Mouse (Mus musculus): ENCODE data around the gene Sox13. TPM values are rescaled to one million over a fixed set of nuclear protein-coding genes. Genes with fewer than 3 reads are reported as not detected.

Gene Sox13
- polyA plus RNA-seq, 1 experiment from 2014 or later: 12.3 TPM

- no peaks in the 10 kb centered on the region for H3K36me3 ChIP-seq (ENCODE audit: control insufficient read depth, insufficient read depth, low read length)
- ATAC-seq (replicated peaks; ENCODE audit: low FRiP score) (no peak), DNase-seq (ENCODE audit: low spot score) (no peak)
- H3K9ac ChIP-seq (ENCODE audit: low read length): no peak overlapping the region
- no peaks in the 10 kb centered on the region for H3K27me3 ChIP-seq (ENCODE audit: control insufficient read depth, insufficient read depth, low read length)
- no peak overlapping the region for H3K4me3 ChIP-seq (ENCODE audit: low read depth, low read length)
- H3K4me1 ChIP-seq (replicated peaks; ENCODE audit: control insufficient read depth, insufficient read depth, low read length): peaks cover 23% of the 10 kb centered on the region
- no peak overlapping the region for H3K27ac ChIP-seq (ENCODE audit: low read depth, low read length)
- no peaks in the 10 kb centered on the region for H3K9me3 ChIP-seq (ENCODE audit: control insufficient read depth, low read length)
- 68% methylated on average over 6 of the region's 6 CpGs for WGBS
- H3K4me2 ChIP-seq (ENCODE audit: low read depth, low read length, severe bottlenecking): no peak overlapping the region
These were observed 8.7 kb downstream of the Sox13 start for GRCm38 (mm10) chr1:133415505-133415904.

- ATAC-seq (replicated peaks; ENCODE audit: low FRiP score) (no peak), DNase-seq (ENCODE audit: low spot score) (no peak)
- H3K4me2 ChIP-seq (ENCODE audit: low read depth, low read length, severe bottlenecking): no peak overlapping the region
- no peaks in the 10 kb centered on the region for H3K27me3 ChIP-seq (ENCODE audit: control insufficient read depth, insufficient read depth, low read length)
- no peaks in the 10 kb centered on the region for H3K9me3 ChIP-seq (ENCODE audit: control insufficient read depth, low read length)
- H3K36me3 ChIP-seq (ENCODE audit: control insufficient read depth, insufficient read depth, low read length): no peaks in the 10 kb centered on the region
- H3K4me1 ChIP-seq (replicated peaks; ENCODE audit: control insufficient read depth, insufficient read depth, low read length): peaks cover 24% of the 10 kb centered on the region
- no peak overlapping the region for H3K4me3 ChIP-seq (ENCODE audit: low read depth, low read length)
- H3K9ac ChIP-seq (ENCODE audit: low read length): no peak overlapping the region
- H3K27ac ChIP-seq (ENCODE audit: low read depth, low read length): no peak overlapping the region
- WGBS: 62% methylated on average over 7 of the region's 7 CpGs
These were observed 9.1 kb downstream of the Sox13 start for GRCm38 (mm10) chr1:133415086-133415485.

- peaks cover 19% of the 10 kb centered on the region for H3K4me1 ChIP-seq (replicated peaks; ENCODE audit: control insufficient read depth, insufficient read depth, low read length)
- H3K9me3 ChIP-seq (ENCODE audit: control insufficient read depth, low read length): no peaks in the 10 kb centered on the region
- H3K9ac ChIP-seq (ENCODE audit: low read length): no peak overlapping the region
- no peak overlapping the region for H3K4me3 ChIP-seq (ENCODE audit: low read depth, low read length)
- 88% methylated on average over 9 of the region's 9 CpGs for whole genome bisulfite sequencing
- ATAC-seq (replicated peaks; ENCODE audit: low FRiP score): no peak
- no peak overlapping the region for H3K4me2 ChIP-seq (ENCODE audit: low read depth, low read length, severe bottlenecking)
- DNase-seq (ENCODE audit: low spot score): no peak
- H3K27ac ChIP-seq (ENCODE audit: low read depth, low read length): no peak overlapping the region
- no peaks in the 10 kb centered on the region for H3K36me3 ChIP-seq (ENCODE audit: control insufficient read depth, insufficient read depth, low read length)
- H3K27me3 ChIP-seq (ENCODE audit: control insufficient read depth, insufficient read depth, low read length): no peaks in the 10 kb centered on the region
These were observed 11.2 kb downstream of the Sox13 start for GRCm38 (mm10) chr1:133412941-133413340.

GRCm38 (mm10) chr1:133411506-133412147 is 12.6 kb downstream of the Sox13 start:
- no peaks in the 10 kb centered on the region for H3K9me3 ChIP-seq (ENCODE audit: control insufficient read depth, low read length)
- H3K4me3 ChIP-seq (ENCODE audit: low read depth, low read length): no peak overlapping the region
- WGBS: 56% methylated on average over 8 of the region's 8 CpGs
- no peak overlapping the region for H3K4me2 ChIP-seq (ENCODE audit: low read depth, low read length, severe bottlenecking)
- H3K27me3 ChIP-seq (ENCODE audit: control insufficient read depth, insufficient read depth, low read length): no peaks in the 10 kb centered on the region
- H3K9ac ChIP-seq (ENCODE audit: low read length): no peak overlapping the region
- H3K4me1 ChIP-seq (replicated peaks; ENCODE audit: control insufficient read depth, insufficient read depth, low read length): peaks cover 15% of the 10 kb centered on the region
- 0 out of 2 replicates have a peak overlapping the region, but pooled peaks have one; percentile 6 for H3K27ac ChIP-seq (ENCODE audit: low read depth, low read length)
- DNase-seq (ENCODE audit: low spot score) (no peak), ATAC-seq (replicated peaks; ENCODE audit: low FRiP score) (no peak)
- H3K36me3 ChIP-seq (ENCODE audit: control insufficient read depth, insufficient read depth, low read length): no peaks in the 10 kb centered on the region

- Histone ChIP-seq H3K27me3 (ENCODE audit: control insufficient read depth, insufficient read depth, low read length) (no peaks in the 10 kb centered on the region), H3K9me3 (ENCODE audit: control insufficient read depth, low read length) (no peaks in the 10 kb centered on the region), H3K4me1 (replicated peaks; ENCODE audit: control insufficient read depth, insufficient read depth, low read length) (peaks cover 12% of the 10 kb centered on the region), H3K9ac (ENCODE audit: low read length) (no peak overlapping the region), H3K27ac (ENCODE audit: low read depth, low read length) (no peak overlapping the region), H3K4me2 (ENCODE audit: low read depth, low read length, severe bottlenecking) (no peak overlapping the region), H3K36me3 (ENCODE audit: control insufficient read depth, insufficient read depth, low read length) (no peaks in the 10 kb centered on the region), H3K4me3 (ENCODE audit: low read depth, low read length) (no peak overlapping the region)
- ATAC-seq (replicated peaks; ENCODE audit: low FRiP score) (no peak), DNase-seq (ENCODE audit: low spot score) (no peak)
- 72% methylated on average over 9 of the region's 9 CpGs for WGBS
These were observed 14.4 kb downstream of the Sox13 start for GRCm38 (mm10) chr1:133409786-133410185.

GRCm38 (mm10) chr1:133408880-133409516 is 15.2 kb downstream of the Sox13 start:
- Histone ChIP-seq H3K27me3 (ENCODE audit: control insufficient read depth, insufficient read depth, low read length) (no peaks in the 10 kb centered on the region), H3K4me2 (ENCODE audit: low read depth, low read length, severe bottlenecking) (no peak overlapping the region), H3K27ac (ENCODE audit: low read depth, low read length) (no peak overlapping the region), H3K9ac (ENCODE audit: low read length) (no peak overlapping the region), H3K36me3 (ENCODE audit: control insufficient read depth, insufficient read depth, low read length) (no peaks in the 10 kb centered on the region), H3K9me3 (ENCODE audit: control insufficient read depth, low read length) (no peaks in the 10 kb centered on the region), H3K4me1 (replicated peaks; ENCODE audit: control insufficient read depth, insufficient read depth, low read length) (peaks cover 12% of the 10 kb centered on the region), H3K4me3 (ENCODE audit: low read depth, low read length) (no peak overlapping the region)
- WGBS: 9% methylated on average over 6 of the region's 6 CpGs
- ATAC-seq (replicated peaks; ENCODE audit: low FRiP score): no peak
- DNase-seq (ENCODE audit: low spot score): no peak

- ATAC-seq (replicated peaks; ENCODE audit: low FRiP score): no peak
- 53% methylated on average over 9 of the region's 9 CpGs for WGBS
- DNase-seq (ENCODE audit: low spot score): no peak
- Histone ChIP-seq H3K27me3 (ENCODE audit: control insufficient read depth, insufficient read depth, low read length) (no peaks in the 10 kb centered on the region), H3K4me1 (replicated peaks; ENCODE audit: control insufficient read depth, insufficient read depth, low read length) (peaks cover 12% of the 10 kb centered on the region), H3K4me3 (ENCODE audit: low read depth, low read length) (no peak overlapping the region), H3K9me3 (ENCODE audit: control insufficient read depth, low read length) (no peaks in the 10 kb centered on the region), H3K27ac (ENCODE audit: low read depth, low read length) (no peak overlapping the region), H3K4me2 (ENCODE audit: low read depth, low read length, severe bottlenecking) (no peak overlapping the region), H3K36me3 (ENCODE audit: control insufficient read depth, insufficient read depth, low read length) (no peaks in the 10 kb centered on the region), H3K9ac (ENCODE audit: low read length) (no peak overlapping the region)
These were observed 15.9 kb downstream of the Sox13 start for GRCm38 (mm10) chr1:133408321-133408720.

GRCm38 (mm10) chr1:133407436-133407835 is 16.7 kb downstream of the Sox13 start:
- WGBS: 68% methylated on average over 6 of the region's 6 CpGs
- peaks cover 12% of the 10 kb centered on the region for H3K4me1 ChIP-seq (replicated peaks; ENCODE audit: control insufficient read depth, insufficient read depth, low read length)

GRCm38 (mm10) chr1:133406614-133407013 is 17.6 kb downstream of the Sox13 start:
- DNase-seq (ENCODE audit: low spot score) (no peak), ATAC-seq (replicated peaks; ENCODE audit: low FRiP score) (no peak)
- Histone ChIP-seq H3K4me3 (ENCODE audit: low read depth, low read length) (no peak overlapping the region), H3K4me1 (replicated peaks; ENCODE audit: control insufficient read depth, insufficient read depth, low read length) (peaks cover 5% of the 10 kb centered on the region), H3K4me2 (ENCODE audit: low read depth, low read length, severe bottlenecking) (no peak overlapping the region), H3K27ac (ENCODE audit: low read depth, low read length) (no peak overlapping the region), H3K9me3 (ENCODE audit: control insufficient read depth, low read length) (no peaks in the 10 kb centered on the region), H3K9ac (ENCODE audit: low read length) (no peak overlapping the region), H3K36me3 (ENCODE audit: control insufficient read depth, insufficient read depth, low read length) (no peaks in the 10 kb centered on the region), H3K27me3 (ENCODE audit: control insufficient read depth, insufficient read depth, low read length) (no peaks in the 10 kb centered on the region)
- WGBS: 83% methylated on average over 7 of the region's 7 CpGs

More at GRCm38 (mm10) chr1:133407436-133407835, 16.7 kb downstream of the Sox13 start:
- Histone ChIP-seq H3K4me2 (ENCODE audit: low read depth, low read length, severe bottlenecking) (no peak overlapping the region), H3K4me3 (ENCODE audit: low read depth, low read length) (no peak overlapping the region), H3K9me3 (ENCODE audit: control insufficient read depth, low read length) (no peaks in the 10 kb centered on the region), H3K9ac (ENCODE audit: low read length) (no peak overlapping the region), H3K27ac (ENCODE audit: low read depth, low read length) (no peak overlapping the region), H3K36me3 (ENCODE audit: control insufficient read depth, insufficient read depth, low read length) (no peaks in the 10 kb centered on the region), H3K27me3 (ENCODE audit: control insufficient read depth, insufficient read depth, low read length) (no peaks in the 10 kb centered on the region)
- ATAC-seq (replicated peaks; ENCODE audit: low FRiP score) (no peak), DNase-seq (ENCODE audit: low spot score) (no peak)
